24 mouse cellular contexts compared by ENCODE assay signal in genomic region chr5:47869701-47870100, GRCm38 (mm10).
DNase-seq lines count a peak whose midpoint lies in the region; ATAC-seq lines count a peak whose summit lies in the region.
"Had no signal": no experiment of that assay in that cellular context is flagged by ENCODE, and none has a peak within 500 bp of the region (broad histone marks: within the 10 kb centered on the region; RNA-seq: fewer than 3 reads in every experiment).

No protein-coding gene starts in this region.

- H3K27me3 ChIP-seq in embryonic facial prominence, embryonic 11.5 days (ENCODE audit: control insufficient read depth, insufficient read depth, low read length) = no peaks in the 10 kb centered on the region
- no peaks in the 10 kb centered on the region for H3K27me3 ChIP-seq in embryonic facial prominence, embryonic 10.5 days (replicated peaks; ENCODE audit: low read depth, poor library complexity, severe bottlenecking)
- no peaks in the 10 kb centered on the region for H3K27me3 ChIP-seq in hindbrain, embryonic 14.5 days (ENCODE audit: control insufficient read depth, insufficient read depth, low read length)
- H3K27me3 ChIP-seq in hindbrain, embryonic 13.5 days = no peaks in the 10 kb centered on the region
- no peaks in the 10 kb centered on the region for H3K27me3 ChIP-seq in forebrain, embryonic 13.5 days
- H3K27me3 ChIP-seq in liver, embryonic 12.5 days (replicated peaks) = no peaks in the 10 kb centered on the region
- H3K27me3 ChIP-seq: embryonic facial prominence, embryonic 12.5 days; heart, embryonic 13.5 days; limb, embryonic 12.5 days; neural tube, embryonic 15.5 days had no signal

- no peak for ATAC-seq in embryonic facial prominence, embryonic 11.5 days (replicated peaks; ENCODE audit: insufficient number of reproducible peaks, low FRiP score, low TSS enrichment, low read depth)
- no peak for ATAC-seq in hindbrain, embryonic 14.5 days (ENCODE audit: low FRiP score)
- no peak for ATAC-seq in hindbrain, embryonic 13.5 days (ENCODE audit: low FRiP score)
- ATAC-seq in forebrain, embryonic 13.5 days = peak; percentile 83
- ATAC-seq in liver, embryonic 12.5 days = no peak
- ATAC-seq: hindbrain, postnatal 0 days; intestine, embryonic 16.5 days had no signal

- no peaks in the 10 kb centered on the region for H3K9me3 ChIP-seq in embryonic facial prominence, embryonic 11.5 days (replicated peaks; ENCODE audit: control insufficient read depth, low read length)
- H3K9me3 ChIP-seq in embryonic facial prominence, embryonic 10.5 days = no peaks in the 10 kb centered on the region
- H3K9me3 ChIP-seq in hindbrain, embryonic 14.5 days (ENCODE audit: control insufficient read depth, low read length) = no peaks in the 10 kb centered on the region
- H3K9me3 ChIP-seq in hindbrain, embryonic 13.5 days = no peaks in the 10 kb centered on the region
- no peaks in the 10 kb centered on the region for H3K9me3 ChIP-seq in forebrain, embryonic 13.5 days (replicated peaks)
- no peaks in the 10 kb centered on the region for H3K9me3 ChIP-seq in liver, embryonic 12.5 days (replicated peaks)
- H3K9me3 ChIP-seq: embryonic facial prominence, embryonic 12.5 days; heart, embryonic 13.5 days; limb, embryonic 12.5 days; neural tube, embryonic 15.5 days had no signal

- H3K4me1 ChIP-seq in embryonic facial prominence, embryonic 11.5 days (ENCODE audit: control insufficient read depth, insufficient read depth, low read length) = no peaks in the 10 kb centered on the region
- H3K4me1 ChIP-seq in embryonic facial prominence, embryonic 10.5 days = peaks cover 4% of the 10 kb centered on the region; the same call in 1 of the 2 replicates
- no peaks in the 10 kb centered on the region for H3K4me1 ChIP-seq in hindbrain, embryonic 14.5 days (replicated peaks; ENCODE audit: control insufficient read depth, insufficient read depth, low read length)
- H3K4me1 ChIP-seq in hindbrain, embryonic 13.5 days (replicated peaks) = no peaks in the 10 kb centered on the region
- peaks cover 8% of the 10 kb centered on the region; the same call in 1 of the 2 replicates for H3K4me1 ChIP-seq in forebrain, embryonic 13.5 days
- no peaks in the 10 kb centered on the region for H3K4me1 ChIP-seq in liver, embryonic 12.5 days
- H3K4me1 ChIP-seq: embryonic facial prominence, embryonic 12.5 days; heart, embryonic 13.5 days; limb, embryonic 12.5 days; neural tube, embryonic 15.5 days had no signal

- H3K27ac ChIP-seq in embryonic facial prominence, embryonic 11.5 days (replicated peaks; ENCODE audit: low read depth, low read length) = no peak overlapping the region
- H3K27ac ChIP-seq in embryonic facial prominence, embryonic 10.5 days (replicated peaks) = no peak overlapping the region
- no peak overlapping the region for H3K27ac ChIP-seq in hindbrain, embryonic 14.5 days
- H3K27ac ChIP-seq in hindbrain, embryonic 13.5 days = no peak overlapping the region
- no peak overlapping the region for H3K27ac ChIP-seq in forebrain, embryonic 13.5 days
- H3K27ac ChIP-seq in liver, embryonic 12.5 days = no peak overlapping the region
- H3K27ac ChIP-seq: embryonic facial prominence, embryonic 12.5 days; hindbrain, postnatal 0 days; layer of hippocampus, adult 2 months; limb, embryonic 12.5 days; neural tube, embryonic 15.5 days; stomach, postnatal 0 days had no signal

- no peak overlapping the region for H3K9ac ChIP-seq in embryonic facial prominence, embryonic 11.5 days (replicated peaks; ENCODE audit: low read length)
- H3K9ac ChIP-seq in hindbrain, embryonic 14.5 days = no peak overlapping the region
- no peak overlapping the region for H3K9ac ChIP-seq in hindbrain, embryonic 13.5 days
- H3K9ac ChIP-seq in forebrain, embryonic 13.5 days = no peak overlapping the region
- H3K9ac ChIP-seq in liver, embryonic 12.5 days = no peak overlapping the region
- H3K9ac ChIP-seq: embryonic facial prominence, embryonic 12.5 days; heart, embryonic 13.5 days; limb, embryonic 12.5 days; neural tube, embryonic 15.5 days had no signal

- DNase-seq in embryonic facial prominence, embryonic 11.5 days (ENCODE audit: low spot score) = peak; percentile 12
- no peak for DNase-seq in embryonic facial prominence, embryonic 10.5 days (ENCODE audit: low spot score)
- DNase-seq in hindbrain, embryonic 14.5 days (ENCODE audit: low spot score) = peak; percentile 16
- peak; percentile 15 for DNase-seq in retina, postnatal 1 day
- DNase-seq: adrenal gland, postnatal 14 days; cerebellum, adult 9-10 months; kidney, adult 9 months; kidney, postnatal 14 days; lung, adult 2 months; lung, postnatal 14 days; thymus, adult 2 months; thymus, postnatal 4 days had no signal

- no peak overlapping the region for H3K4me2 ChIP-seq in embryonic facial prominence, embryonic 11.5 days (ENCODE audit: low read depth, low read length)
- H3K4me2 ChIP-seq in hindbrain, embryonic 14.5 days (replicated peaks) = no peak overlapping the region
- H3K4me2 ChIP-seq in hindbrain, embryonic 13.5 days = no peak overlapping the region
- H3K4me2 ChIP-seq in forebrain, embryonic 13.5 days = no peak overlapping the region
- no peak overlapping the region for H3K4me2 ChIP-seq in liver, embryonic 12.5 days
- H3K4me2 ChIP-seq: embryonic facial prominence, embryonic 12.5 days; heart, embryonic 13.5 days; limb, embryonic 12.5 days; liver, embryonic 11.5 days; neural tube, embryonic 15.5 days had no signal

- no peak overlapping the region for H3K4me3 ChIP-seq in embryonic facial prominence, embryonic 11.5 days (ENCODE audit: low read depth, low read length)
- no peak overlapping the region for H3K4me3 ChIP-seq in embryonic facial prominence, embryonic 10.5 days
- no peak overlapping the region for H3K4me3 ChIP-seq in hindbrain, embryonic 14.5 days (replicated peaks; ENCODE audit: low read length)
- no peak overlapping the region for H3K4me3 ChIP-seq in hindbrain, embryonic 13.5 days
- no peak overlapping the region for H3K4me3 ChIP-seq in forebrain, embryonic 13.5 days
- no peak overlapping the region for H3K4me3 ChIP-seq in liver, embryonic 12.5 days
- H3K4me3 ChIP-seq: embryonic facial prominence, embryonic 12.5 days; heart, embryonic 13.5 days; layer of hippocampus, adult 2 months; limb, embryonic 12.5 days; neural tube, embryonic 15.5 days had no signal

- no peaks in the 10 kb centered on the region for H3K36me3 ChIP-seq in embryonic facial prominence, embryonic 11.5 days (replicated peaks; ENCODE audit: control insufficient read depth, insufficient read depth, low read depth, low read length)
- H3K36me3 ChIP-seq in embryonic facial prominence, embryonic 10.5 days (replicated peaks) = no peaks in the 10 kb centered on the region
- no peaks in the 10 kb centered on the region for H3K36me3 ChIP-seq in hindbrain, embryonic 14.5 days (replicated peaks; ENCODE audit: control insufficient read depth, insufficient read depth)
- no peaks in the 10 kb centered on the region for H3K36me3 ChIP-seq in hindbrain, embryonic 13.5 days
- no peaks in the 10 kb centered on the region for H3K36me3 ChIP-seq in forebrain, embryonic 13.5 days (ENCODE audit: poor library complexity, severe bottlenecking)
- H3K36me3 ChIP-seq in liver, embryonic 12.5 days = no peaks in the 10 kb centered on the region
- H3K36me3 ChIP-seq: embryonic facial prominence, embryonic 12.5 days; heart, embryonic 13.5 days; limb, embryonic 12.5 days; neural tube, embryonic 15.5 days had no signal

- 66% methylated on average over 5 of the region's 5 CpGs for WGBS in embryonic facial prominence, embryonic 11.5 days
- WGBS in embryonic facial prominence, embryonic 10.5 days = 62% methylated on average over 5 of the region's 5 CpGs
- WGBS in hindbrain, embryonic 14.5 days = 44% methylated on average over 5 of the region's 5 CpGs
- 39% methylated on average over 5 of the region's 5 CpGs for WGBS in hindbrain, embryonic 13.5 days
- 13% methylated on average over 5 of the region's 5 CpGs for WGBS in forebrain, embryonic 13.5 days
- 42% methylated on average over 5 of the region's 5 CpGs for WGBS in liver, embryonic 12.5 days (ENCODE audit: insufficient replicate concordance)
